Mouse (Mus musculus) G1E (cell line): ENCODE data around the gene Ang6. TPM values are rescaled to one million over a fixed set of nuclear protein-coding genes. Genes with fewer than 3 reads are reported as not detected.
"Not testable (repeated sequence)": the region's sequence is repeated elsewhere in the genome, so short reads cannot be mapped to it uniquely, and the experiment has no call there.

Experiments used
- ATAC-seq: 2 replicates; pipeline ENCODE4 v1.8.0; 2016; ENCODE audit warnings: mild to moderate bottlenecking; ENCODE audit not compliant: insufficient number of reproducible peaks, poor library complexity, low FRiP score, severe bottlenecking; ENCODE audit errors: extremely low read depth
- DNase-seq: peaks from one replicate; pipeline ENCODE4 v3.0.0; 2012; ENCODE audit warnings: low spot score
- H3K27me3 ChIP-seq: 2 replicates; pipeline ENCODE4 v1.6.1; 2012; ENCODE audit warnings: mild to moderate bottlenecking, low read length, inconsistent platforms; ENCODE audit not compliant: insufficient read depth
- H3K36me3 ChIP-seq: replicated peaks from 2 replicates; pipeline ENCODE3; 2012; ENCODE audit warnings: mild to moderate bottlenecking, inconsistent platforms
- H3K4me1 ChIP-seq: 2 replicates; pipeline ENCODE4 v1.6.1; 2012; ENCODE audit warnings: low read depth, low read length, inconsistent platforms, mixed read lengths; ENCODE audit not compliant: insufficient read depth
- H3K4me3 ChIP-seq: 2 replicates; pipeline ENCODE4 v1.5.1; 2012; ENCODE audit warnings: low read depth, mild to moderate bottlenecking, inconsistent platforms, low read length, moderate library complexity, mixed read lengths
- H3K9me3 ChIP-seq: replicated peaks from 2 replicates; pipeline ENCODE4 v1.6.1; 2012; ENCODE audit warnings: inconsistent platforms
- CTCF ChIP-seq: IDR thresholded peaks from 2 replicates; pipeline ENCODE4 v1.5.1; 2012; ENCODE audit warnings: low read depth, low read length, inconsistent platforms, mixed read lengths
- GATA1 ChIP-seq: IDR thresholded peaks from 2 replicates; pipeline ENCODE4 v1.6.1; 2012; ENCODE audit warnings: borderline replicate concordance, low read length, inconsistent platforms, mixed read lengths
- GATA2 ChIP-seq: IDR thresholded peaks from 2 replicates; pipeline ENCODE4 v1.6.1; 2012; ENCODE audit warnings: low read depth, low read length, inconsistent platforms, borderline replicate concordance
- POLR2AphosphoS5 ChIP-seq: IDR thresholded peaks from 2 replicates; pipeline ENCODE4 v1.6.1; 2012; ENCODE audit warnings: low read depth, low read length, inconsistent platforms; ENCODE audit not compliant: insufficient replicate concordance
- TAL1 ChIP-seq: conservative IDR thresholded peaks from 2 replicates; pipeline ENCODE4 v1.6.1; 2012; ENCODE audit warnings: low read depth, low read length, inconsistent platforms, mixed read lengths
- polyA plus RNA-seq: library from polyadenylated mRNA; stranded (reverse); fragments of >175 nt; gene quantifications from 2 replicates; pipeline ENCODE4 v1.2.3, GENCODE M21; 2012
- total RNA-seq, 2 experiments: library from RNA; stranded (forward) in 1 of 2; stranded (reverse) in 1 of 2; fragments of 200-1000 nt in 1 of 2; fragments of >200 nt in 1 of 2; fragmentation: Nextera tagmentation in 1 of 2; gene quantifications; 2 replicates each; pipeline ENCODE4 v1.2.3; 2014 to 2017

Gene Ang6
- total RNA-seq (2014; fragmentation: Nextera tagmentation) (not detected in 2 replicates), total RNA-seq (2017) (0.55 TPM in 1 of 2 replicates, not detected in the other), polyA plus RNA-seq (not detected in 2 replicates)

- Histone ChIP-seq H3K4me3 (no peak within 1 kb of the TSS), H3K27me3 (no peaks in the 10 kb centered on the region), H3K4me1 (no peaks in the 10 kb centered on the region), H3K9me3 (no peaks in the 10 kb centered on the region), H3K36me3 (no peaks in the 10 kb centered on the region)
- ATAC-seq (no peak), DNase-seq (no peak)
- no peak for TF ChIP-seq GATA1
- TF ChIP-seq GATA2 = no peak
- no peak for TF ChIP-seq CTCF
- TF ChIP-seq POLR2AphosphoS5 = no peak
- TF ChIP-seq TAL1 = no peak
Measured at GRCm38 (mm10) chr14:44002169-44002568, at the start of gene Ang6. Gene Ang6, minus strand, starts transcription at chr14:44002269.

- not testable (repeated sequence) for DNase-seq, H3K36me3 ChIP-seq, ATAC-seq, H3K4me1 ChIP-seq, H3K27me3 ChIP-seq, H3K9me3 ChIP-seq, H3K4me3 ChIP-seq
Measured at GRCm38 (mm10) chr14:44046567-44046966, 44.5 kb upstream of the Ang6 start.

- not testable (repeated sequence) for H3K36me3 ChIP-seq, ATAC-seq, H3K4me3 ChIP-seq, DNase-seq, H3K4me1 ChIP-seq, H3K27me3 ChIP-seq, H3K9me3 ChIP-seq
Measured at GRCm38 (mm10) chr14:44031828-44032227, 29.8 kb upstream of the Ang6 start.

DNA sequence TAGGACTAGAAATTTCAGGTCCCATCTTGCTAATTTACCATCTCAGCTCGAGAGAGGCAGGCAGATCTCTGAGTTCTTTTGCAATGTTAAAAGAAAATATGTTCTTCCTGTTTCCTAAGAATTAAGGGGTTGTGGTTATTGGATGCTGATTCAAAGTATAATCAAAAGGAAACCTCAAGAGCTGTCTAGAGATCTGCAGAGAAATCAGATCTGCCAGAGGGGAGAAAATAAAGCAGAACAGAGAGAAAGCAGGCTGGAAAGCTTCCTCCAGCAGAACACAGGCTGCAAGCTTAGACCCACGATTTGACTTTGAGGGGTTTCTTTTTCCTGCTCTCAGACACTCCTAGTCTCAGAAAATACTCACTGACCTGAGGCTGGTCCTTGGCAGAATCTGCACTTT is 7.6 kb upstream of the Ang6 start:
- not testable (repeated sequence) for DNase-seq, H3K9me3 ChIP-seq, H3K27me3 ChIP-seq, H3K4me1 ChIP-seq, ATAC-seq, H3K36me3 ChIP-seq, H3K4me3 ChIP-seq

GRCm38 (mm10) chr14:44008021-44008420 is 6.0 kb upstream of the Ang6 start:
- DNase-seq, H3K27me3 ChIP-seq, H3K4me3 ChIP-seq, H3K9me3 ChIP-seq, H3K36me3 ChIP-seq, ATAC-seq, H3K4me1 ChIP-seq: not testable (repeated sequence)

DNA sequence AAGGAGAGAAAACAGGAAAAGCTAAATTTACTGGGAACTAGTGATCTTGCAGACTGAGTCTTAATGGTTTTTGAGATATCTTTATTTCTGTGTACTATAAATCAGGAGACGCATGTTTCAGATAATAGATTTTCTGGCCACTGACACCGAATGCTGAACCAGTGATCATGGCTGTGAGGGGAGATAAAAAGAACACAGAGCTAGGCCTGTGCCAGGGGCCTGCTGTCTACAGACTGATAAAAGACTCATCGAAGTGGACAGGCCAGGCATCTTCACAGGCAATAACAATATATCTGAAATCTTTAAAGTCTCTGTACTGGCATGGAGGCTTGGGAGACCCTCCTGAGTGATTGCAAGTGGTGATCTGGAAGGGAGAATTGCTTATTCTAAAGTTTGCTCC is 469 bp downstream of the Ang6 start:
- TF ChIP-seq GATA1 (no peak), GATA2 (no peak), CTCF (no peak), POLR2AphosphoS5 (no peak), TAL1 (no peak)
- Histone ChIP-seq H3K27me3 (no peaks in the 10 kb centered on the region), H3K9me3 (0 out of 2 replicates have a peak, but pooled peaks cover under 1% of the 10 kb centered on the region), H3K4me1 (no peaks in the 10 kb centered on the region), H3K36me3 (no peaks in the 10 kb centered on the region), H3K4me3 (no peak overlapping the region)
- no peak for DNase-seq
- ATAC-seq = no peak

DNA sequence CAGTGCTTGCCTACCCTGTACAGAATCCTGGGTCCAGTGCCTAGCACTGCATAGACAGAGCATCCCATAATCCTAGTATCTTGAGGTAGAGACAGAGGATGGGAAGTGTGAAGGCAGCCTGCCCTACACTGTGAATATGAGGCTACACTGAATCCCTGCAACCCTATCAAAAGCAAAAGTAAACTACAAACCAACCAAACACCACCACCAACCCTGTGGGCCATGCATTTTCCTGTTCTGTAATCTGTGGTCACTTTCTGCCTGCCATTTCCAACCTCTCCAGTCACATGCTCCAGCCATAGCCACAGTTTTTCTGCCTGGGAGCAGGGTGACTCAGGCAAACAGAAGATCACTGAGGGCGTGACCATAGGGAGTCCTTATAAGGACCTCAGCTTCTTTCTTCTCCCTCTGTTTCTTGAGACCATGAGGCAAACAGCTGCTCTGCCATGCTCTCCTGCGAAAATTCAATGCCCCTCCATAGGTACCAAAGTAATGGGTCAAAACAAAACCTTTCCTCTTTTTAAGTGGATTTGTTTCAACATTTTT is 3.5 kb downstream of the Ang6 start:
- H3K4me1 ChIP-seq, DNase-seq, ATAC-seq: not testable (repeated sequence)

DNA sequence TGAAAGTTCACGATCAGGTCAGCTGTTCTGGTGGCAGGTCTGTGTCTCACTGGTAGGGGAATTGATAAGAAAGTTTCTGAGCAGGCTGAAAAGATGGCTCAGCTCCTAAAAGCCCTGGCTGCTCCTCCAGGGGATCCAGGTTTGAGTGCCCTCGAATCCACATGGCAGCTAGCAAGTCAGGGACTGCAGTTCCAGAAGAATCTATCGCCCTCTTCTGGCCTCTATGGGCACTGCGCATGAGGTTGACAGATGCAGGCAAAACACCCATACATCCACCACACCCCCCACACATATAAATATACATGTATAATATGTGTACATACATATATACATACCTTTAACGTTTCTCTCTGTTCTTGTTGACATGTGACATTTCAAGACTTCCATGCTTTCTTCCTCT is 14.7 kb downstream of the Ang6 start:
- not testable (repeated sequence) for H3K9me3 ChIP-seq, H3K36me3 ChIP-seq, H3K4me1 ChIP-seq, H3K4me3 ChIP-seq, ATAC-seq, DNase-seq, H3K27me3 ChIP-seq

More for the DNA sequence above, 3.5 kb downstream of the Ang6 start:
- not testable (repeated sequence) for H3K36me3 ChIP-seq, H3K4me3 ChIP-seq, H3K9me3 ChIP-seq, H3K27me3 ChIP-seq
